Mouse (Mus musculus): Measurements from ENCODE around the gene Otof. TPM values are rescaled to one million over a fixed set of nuclear protein-coding genes. Genes with fewer than 3 reads are reported as not detected.

The Otof gene
- polyA plus RNA-seq, 1 experiment from 2014 or later: 0.30 TPM

GRCm38 (mm10) chr5:30484591-30484990, 22.9 kb upstream of the Otof start:
- Histone ChIP-seq H3K9me3 (replicated peaks; ENCODE audit: control insufficient read depth, low read length) (no peaks in the 10 kb centered on the region), H3K4me1 (ENCODE audit: control insufficient read depth, insufficient read depth, low read length) (peaks cover 8% of the 10 kb centered on the region; the same call in 1 of the 2 replicates), H3K36me3 (ENCODE audit: control insufficient read depth, insufficient read depth, low read length) (no peaks in the 10 kb centered on the region), H3K4me2 (ENCODE audit: low read depth, low read length) (no peak overlapping the region), H3K4me3 (replicated peaks; ENCODE audit: low read length) (no peak overlapping the region), H3K27me3 (ENCODE audit: control insufficient read depth, insufficient read depth, low read length) (no peaks in the 10 kb centered on the region), H3K27ac (ENCODE audit: low read length) (peak overlapping the region; percentile 44; the same call in 1 of the 2 replicates), H3K9ac (ENCODE audit: low read length) (no peak overlapping the region)
- no peak for ATAC-seq (ENCODE audit: insufficient read depth, low FRiP score)
- WGBS: 75% methylated on average over 5 of the region's 5 CpGs

- Histone ChIP-seq H3K9ac (ENCODE audit: low read length) (no peak overlapping the region), H3K27me3 (ENCODE audit: control insufficient read depth, insufficient read depth, low read length) (no peaks in the 10 kb centered on the region), H3K4me1 (ENCODE audit: control insufficient read depth, insufficient read depth, low read length) (peaks cover 8% of the 10 kb centered on the region; the same call in 1 of the 2 replicates), H3K36me3 (ENCODE audit: control insufficient read depth, insufficient read depth, low read length) (no peaks in the 10 kb centered on the region), H3K4me3 (replicated peaks; ENCODE audit: low read length) (no peak overlapping the region), H3K4me2 (ENCODE audit: low read depth, low read length) (no peak overlapping the region), H3K27ac (ENCODE audit: low read length) (no peak overlapping the region), H3K9me3 (replicated peaks; ENCODE audit: control insufficient read depth, low read length) (no peaks in the 10 kb centered on the region)
- 74% methylated on average over 8 of the region's 8 CpGs for WGBS
- ATAC-seq (ENCODE audit: insufficient read depth, low FRiP score): no peak
These were observed 21.8 kb upstream of the Otof start for GRCm38 (mm10) chr5:30483533-30483932.

- ATAC-seq (ENCODE audit: insufficient read depth, low FRiP score): 0 out of 2 replicates have a peak, but pooled peaks have one; percentile 51
- Histone ChIP-seq H3K36me3 (ENCODE audit: control insufficient read depth, insufficient read depth, low read length) (no peaks in the 10 kb centered on the region), H3K4me3 (replicated peaks; ENCODE audit: low read length) (no peak overlapping the region), H3K27ac (ENCODE audit: low read length) (no peak overlapping the region), H3K4me2 (ENCODE audit: low read depth, low read length) (no peak overlapping the region), H3K4me1 (ENCODE audit: control insufficient read depth, insufficient read depth, low read length) (peaks cover 8% of the 10 kb centered on the region; the same call in 1 of the 2 replicates), H3K9me3 (replicated peaks; ENCODE audit: control insufficient read depth, low read length) (no peaks in the 10 kb centered on the region), H3K9ac (ENCODE audit: low read length) (no peak overlapping the region), H3K27me3 (ENCODE audit: control insufficient read depth, insufficient read depth, low read length) (no peaks in the 10 kb centered on the region)
- WGBS: 16% methylated on average over 5 of the region's 5 CpGs
These were observed 20.6 kb upstream of the Otof start for GRCm38 (mm10) chr5:30482319-30482718.

GRCm38 (mm10) chr5:30476534-30476933, 14.8 kb upstream of the Otof start:
- WGBS: 35% methylated on average over 10 of the region's 10 CpGs
- Histone ChIP-seq H3K4me1 (ENCODE audit: control insufficient read depth, insufficient read depth, low read length) (peaks cover 3% of the 10 kb centered on the region; the same call in 1 of the 2 replicates), H3K9ac (ENCODE audit: low read length) (no peak overlapping the region), H3K27ac (ENCODE audit: low read length) (no peak overlapping the region), H3K4me2 (ENCODE audit: low read depth, low read length) (no peak overlapping the region), H3K27me3 (ENCODE audit: control insufficient read depth, insufficient read depth, low read length) (no peaks in the 10 kb centered on the region), H3K36me3 (ENCODE audit: control insufficient read depth, insufficient read depth, low read length) (no peaks in the 10 kb centered on the region), H3K4me3 (replicated peaks; ENCODE audit: low read length) (no peak overlapping the region), H3K9me3 (replicated peaks; ENCODE audit: control insufficient read depth, low read length) (no peaks in the 10 kb centered on the region)
- ATAC-seq (ENCODE audit: insufficient read depth, low FRiP score): no peak

GRCm38 (mm10) chr5:30472148-30472547, 10.4 kb upstream of the Otof start:
- H3K4me1 ChIP-seq (ENCODE audit: control insufficient read depth, insufficient read depth, low read length): peaks cover 6% of the 10 kb centered on the region
- peak; percentile 44; the same call in 1 of the 2 replicates for ATAC-seq (ENCODE audit: insufficient read depth, low FRiP score)
- no peaks in the 10 kb centered on the region for H3K36me3 ChIP-seq (ENCODE audit: control insufficient read depth, insufficient read depth, low read length)
- H3K4me2 ChIP-seq (ENCODE audit: low read depth, low read length): no peak overlapping the region
- H3K9me3 ChIP-seq (replicated peaks; ENCODE audit: control insufficient read depth, low read length): no peaks in the 10 kb centered on the region
- H3K27me3 ChIP-seq (ENCODE audit: control insufficient read depth, insufficient read depth, low read length): no peaks in the 10 kb centered on the region
- WGBS: 50% methylated on average over 5 of the region's 5 CpGs
- no peak overlapping the region; the same call in 1 of the 2 replicates for H3K27ac ChIP-seq (ENCODE audit: low read length)
- H3K4me3 ChIP-seq (replicated peaks; ENCODE audit: low read length): no peak overlapping the region
- H3K9ac ChIP-seq (ENCODE audit: low read length): no peak overlapping the region

- no peak overlapping the region for H3K4me3 ChIP-seq (replicated peaks; ENCODE audit: low read length)
- H3K4me1 ChIP-seq (ENCODE audit: control insufficient read depth, insufficient read depth, low read length): peaks cover 13% of the 10 kb centered on the region
- H3K9me3 ChIP-seq (replicated peaks; ENCODE audit: control insufficient read depth, low read length): no peaks in the 10 kb centered on the region
- H3K9ac ChIP-seq (ENCODE audit: low read length): no peak overlapping the region
- peaks cover 2% of the 10 kb centered on the region; the same call in 1 of the 2 replicates for H3K27me3 ChIP-seq (ENCODE audit: control insufficient read depth, insufficient read depth, low read length)
- no peak for ATAC-seq (ENCODE audit: insufficient read depth, low FRiP score)
- WGBS: 58% methylated on average over 6 of the region's 6 CpGs
- no peak overlapping the region for H3K27ac ChIP-seq (ENCODE audit: low read length)
- no peaks in the 10 kb centered on the region for H3K36me3 ChIP-seq (ENCODE audit: control insufficient read depth, insufficient read depth, low read length)
- no peak overlapping the region for H3K4me2 ChIP-seq (ENCODE audit: low read depth, low read length)
These were observed 8.7 kb upstream of the Otof start for GRCm38 (mm10) chr5:30470454-30470853.

GRCm38 (mm10) chr5:30466315-30466714, 4.6 kb upstream of the Otof start:
- Histone ChIP-seq H3K27ac (ENCODE audit: low read length) (no peak overlapping the region), H3K27me3 (ENCODE audit: control insufficient read depth, insufficient read depth, low read length) (peaks cover 5% of the 10 kb centered on the region), H3K36me3 (ENCODE audit: control insufficient read depth, insufficient read depth, low read length) (no peaks in the 10 kb centered on the region), H3K9me3 (replicated peaks; ENCODE audit: control insufficient read depth, low read length) (no peaks in the 10 kb centered on the region), H3K9ac (ENCODE audit: low read length) (peak overlapping the region; percentile 50), H3K4me3 (replicated peaks; ENCODE audit: low read length) (peak overlapping the region; percentile 29), H3K4me2 (ENCODE audit: low read depth, low read length) (peak overlapping the region; percentile 52), H3K4me1 (ENCODE audit: control insufficient read depth, insufficient read depth, low read length) (peaks cover 18% of the 10 kb centered on the region)
- ATAC-seq (ENCODE audit: insufficient read depth, low FRiP score): no peak
- WGBS: 38% methylated on average over 9 of the region's 9 CpGs

GRCm38 (mm10) chr5:30465861-30466260, 4.1 kb upstream of the Otof start, which contains the start of gene 1700001C02Rik:
1700001C02Rik (plus strand) TSS chr5:30466047.
- peak within 1 kb of the TSS; percentile 50 for H3K9ac ChIP-seq (ENCODE audit: low read length)
- H3K4me2 ChIP-seq (ENCODE audit: low read depth, low read length): peak within 1 kb of the TSS; percentile 52
- H3K9me3 ChIP-seq (replicated peaks; ENCODE audit: control insufficient read depth, low read length): no peaks in the 10 kb centered on the region
- WGBS: 17% methylated on average over 21 of the region's 21 CpGs
- peaks cover 20% of the 10 kb centered on the region for H3K4me1 ChIP-seq (ENCODE audit: control insufficient read depth, insufficient read depth, low read length)
- peaks cover 5% of the 10 kb centered on the region for H3K27me3 ChIP-seq (ENCODE audit: control insufficient read depth, insufficient read depth, low read length)
- no peak within 1 kb of the TSS for H3K27ac ChIP-seq (ENCODE audit: low read length)
- no peak for ATAC-seq (ENCODE audit: insufficient read depth, low FRiP score)
- peak within 1 kb of the TSS; percentile 29 for H3K4me3 ChIP-seq (replicated peaks; ENCODE audit: low read length)
- H3K36me3 ChIP-seq (ENCODE audit: control insufficient read depth, insufficient read depth, low read length): no peaks in the 10 kb centered on the region

GRCm38 (mm10) chr5:30460155-30460554, 1.6 kb downstream of the Otof start:
- no peaks in the 10 kb centered on the region for H3K9me3 ChIP-seq (replicated peaks; ENCODE audit: control insufficient read depth, low read length)
- H3K4me2 ChIP-seq (ENCODE audit: low read depth, low read length): no peak overlapping the region
- H3K9ac ChIP-seq (ENCODE audit: low read length): no peak overlapping the region
- no peak overlapping the region for H3K4me3 ChIP-seq (replicated peaks; ENCODE audit: low read length)
- no peak overlapping the region for H3K27ac ChIP-seq (ENCODE audit: low read length)
- WGBS: 39% methylated on average over 4 of the region's 4 CpGs
- peaks cover 10% of the 10 kb centered on the region for H3K4me1 ChIP-seq (ENCODE audit: control insufficient read depth, insufficient read depth, low read length)
- peaks cover under 1% of the 10 kb centered on the region; the same call in 1 of the 2 replicates for H3K27me3 ChIP-seq (ENCODE audit: control insufficient read depth, insufficient read depth, low read length)
- no peaks in the 10 kb centered on the region for H3K36me3 ChIP-seq (ENCODE audit: control insufficient read depth, insufficient read depth, low read length)
- no peak for ATAC-seq (ENCODE audit: insufficient read depth, low FRiP score)
